ENCODE assay signal across 22 mouse cellular contexts in the genomic region with DNA sequence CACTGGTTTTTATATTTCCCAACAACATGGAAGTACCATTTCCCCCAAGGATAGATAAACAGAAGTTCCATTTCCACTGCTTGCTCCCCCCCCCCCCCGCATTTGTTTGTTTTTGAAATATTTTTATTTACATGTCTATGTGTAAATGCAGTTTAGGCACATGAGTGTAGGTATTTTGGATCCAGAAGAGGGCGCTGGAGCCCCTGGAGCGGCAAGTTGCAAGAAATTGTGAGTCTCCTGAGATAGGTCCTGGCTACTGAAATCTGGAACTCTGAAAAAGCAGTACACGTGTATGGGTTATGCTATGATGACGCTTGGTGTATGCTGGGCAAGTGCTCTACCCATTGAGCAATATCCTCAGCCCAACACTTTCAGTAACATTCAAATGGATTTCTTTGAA. TPM values are rescaled to one million over a fixed set of nuclear protein-coding genes. Genes with fewer than 3 reads are reported as not detected.
DNase-seq lines count a peak whose midpoint lies in the region; ATAC-seq and TF ChIP-seq lines count a peak whose summit lies in the region.
"Had no signal": no experiment of that assay in that cellular context is flagged by ENCODE, and none has a peak within 500 bp of the region (broad histone marks: within the 10 kb centered on the region; RNA-seq: fewer than 3 reads in every experiment).

No protein-coding gene starts in this region.

- no peak for ATAC-seq in lung, postnatal 0 days
- ATAC-seq in stomach, postnatal 0 days (ENCODE audit: low FRiP score, low TSS enrichment) = no peak
- ATAC-seq: forebrain, embryonic 15.5 days; hindbrain, embryonic 16.5 days had no signal

- H3K9ac ChIP-seq in lung, postnatal 0 days (replicated peaks; ENCODE audit: low read depth) = no peak overlapping the region
- H3K9ac ChIP-seq in MEL (ENCODE audit: control insufficient read depth, low read depth, low read length, poor library complexity, severe bottlenecking) = no peak overlapping the region
- no peak overlapping the region for H3K9ac ChIP-seq in stomach, postnatal 0 days (ENCODE audit: low read length)
- H3K9ac ChIP-seq: forebrain, embryonic 15.5 days; liver, embryonic 13.5 days; neural tube, embryonic 12.5 days had no signal

- H3K9me3 ChIP-seq in lung, postnatal 0 days (ENCODE audit: low read length) = no peaks in the 10 kb centered on the region
- no peaks in the 10 kb centered on the region for H3K9me3 ChIP-seq in MEL (replicated peaks; ENCODE audit: insufficient read depth, low read length)
- H3K9me3 ChIP-seq in stomach, postnatal 0 days (ENCODE audit: control insufficient read depth, low read length) = no peaks in the 10 kb centered on the region
- H3K9me3 ChIP-seq: G1E; liver, embryonic 13.5 days had no signal

- H3K27me3 ChIP-seq in kidney, adult 2 months (replicated peaks; ENCODE audit: control insufficient read depth, insufficient read depth, low read length) = no peaks in the 10 kb centered on the region
- no peaks in the 10 kb centered on the region for H3K27me3 ChIP-seq in lung, postnatal 0 days (replicated peaks; ENCODE audit: insufficient read depth, low read length)
- H3K27me3 ChIP-seq in MEL (ENCODE audit: control insufficient read depth in 1 of 2, insufficient read depth in 2 of 2, low read length in 2 of 2) = no peaks in the 10 kb centered on the region; a peak in 1 of 4 replicates
- no peaks in the 10 kb centered on the region for H3K27me3 ChIP-seq in stomach, postnatal 0 days (ENCODE audit: control insufficient read depth, insufficient read depth, low read length)
- H3K27me3 ChIP-seq: forebrain, embryonic 15.5 days; liver, embryonic 13.5 days; neural tube, embryonic 12.5 days had no signal

- TF ChIP-seq CTCF in kidney, adult 2 months (conservative IDR thresholded peaks at IDR 0.05; ENCODE audit: insufficient read depth, insufficient read length, low read depth, low read length) = peak; percentile 24; the same call in 1 of the 2 replicates
- peak; percentile 57 for TF ChIP-seq CTCF in lung, postnatal 0 days (IDR thresholded peaks at IDR 0.05)
- TF ChIP-seq CTCF in MEL (IDR thresholded peaks at IDR 0.05 in 2 of 3, conservative IDR thresholded peaks at IDR 0.05 in 1 of 3; ENCODE audit: control insufficient read depth in 1 of 3, insufficient read depth in 1 of 3, low read depth in 2 of 3, low read length in 3 of 3, poor library complexity in 1 of 3, severe bottlenecking in 1 of 3) = peak in 2 of 3 experiments; percentile 34 to 36; a peak in 4 of 6 replicates
- peak; percentile 52 for TF ChIP-seq CTCF in stomach, postnatal 0 days (IDR thresholded peaks at IDR 0.05; ENCODE audit: low read depth)

- no peak overlapping the region for H3K4me3 ChIP-seq in kidney, adult 2 months (ENCODE audit: insufficient read depth, low read depth, low read length)
- H3K4me3 ChIP-seq in lung, postnatal 0 days (ENCODE audit: low read depth, low read length) = no peak overlapping the region
- H3K4me3 ChIP-seq in MEL (ENCODE audit: control insufficient read depth in 1 of 2, insufficient read depth in 1 of 2, low read depth in 2 of 2, low read length in 2 of 2) = no peak overlapping the region
- no peak overlapping the region for H3K4me3 ChIP-seq in stomach, postnatal 0 days (ENCODE audit: low read depth, low read length)
- H3K4me3 ChIP-seq: forebrain, embryonic 15.5 days; liver, embryonic 13.5 days; megakaryocyte, embryonic 14.5 days; neural tube, embryonic 12.5 days had no signal

- no peak for DNase-seq in kidney, adult 2 months
- no peak for DNase-seq in kidney, adult 11 months
- DNase-seq in lung, postnatal 0 days (ENCODE audit: low spot score) = no peak
- DNase-seq in lung, postnatal 4 days = no peak
- no peak for DNase-seq in MEL (ENCODE audit: low read depth, low spot score)
- no peak for DNase-seq in stomach, postnatal 0 days (ENCODE audit: low spot score)
- no peak for DNase-seq in frontal cortex, postnatal 25 days (ENCODE audit: low spot score in 2 of 2)
- DNase-seq: adrenal gland, postnatal 25 days; cerebellum, adult 9-10 months; embryo, embryonic 11 days; gastrocnemius, postnatal 10 days; heart, postnatal 14 days; liver, embryonic 13.5 days had no signal

- WGBS in kidney, adult 2 months = 72% methylated on average over 5 of the region's 5 CpGs
- WGBS in lung, postnatal 0 days = 54% methylated on average over 5 of the region's 5 CpGs
- 56% methylated on average over 5 of the region's 5 CpGs for WGBS in stomach, postnatal 0 days

- H3K4me2 ChIP-seq in lung, postnatal 0 days (replicated peaks; ENCODE audit: low read depth, low read length) = no peak overlapping the region
- H3K4me2 ChIP-seq in stomach, postnatal 0 days (replicated peaks; ENCODE audit: low read depth) = no peak overlapping the region
- H3K4me2 ChIP-seq: forebrain, embryonic 15.5 days; liver, embryonic 13.5 days; neural tube, embryonic 12.5 days had no signal

- H3K27ac ChIP-seq in kidney, adult 2 months (ENCODE audit: insufficient read depth, low read depth, low read length) = no peak overlapping the region
- no peak overlapping the region for H3K27ac ChIP-seq in lung, postnatal 0 days (ENCODE audit: low read length)
- H3K27ac ChIP-seq in MEL (ENCODE audit: control insufficient read depth, low read depth, low read length) = no peak overlapping the region
- no peak overlapping the region for H3K27ac ChIP-seq in stomach, postnatal 0 days (replicated peaks)
- H3K27ac ChIP-seq: forebrain, embryonic 15.5 days; liver, embryonic 13.5 days; neural tube, embryonic 12.5 days had no signal

- TF ChIP-seq POLR2A in kidney, adult 2 months (IDR thresholded peaks at IDR 0.05; ENCODE audit: low read depth, low read length) = no peak
- no peak for TF ChIP-seq POLR2A in MEL (IDR thresholded peaks at IDR 0.05; ENCODE audit: control insufficient read depth in 1 of 2, insufficient read depth in 1 of 2, low read depth in 1 of 2, low read length in 2 of 2, poor library complexity in 1 of 2)

- no peaks in the 10 kb centered on the region for H3K79me2 ChIP-seq in MEL (ENCODE audit: control insufficient read depth, insufficient read depth, low read length, poor library complexity)

- H3K36me3 ChIP-seq in kidney, adult 2 months (ENCODE audit: control insufficient read depth, insufficient read depth, low read length) = no peaks in the 10 kb centered on the region
- H3K36me3 ChIP-seq in lung, postnatal 0 days (ENCODE audit: insufficient read depth, low read length) = no peaks in the 10 kb centered on the region
- H3K36me3 ChIP-seq in MEL (ENCODE audit: control insufficient read depth in 1 of 2, insufficient read depth in 2 of 2, low read length in 2 of 2) = no peaks in the 10 kb centered on the region
- no peaks in the 10 kb centered on the region for H3K36me3 ChIP-seq in stomach, postnatal 0 days (ENCODE audit: control insufficient read depth, insufficient read depth, low read length)
- H3K36me3 ChIP-seq: forebrain, embryonic 15.5 days; G1E; liver, embryonic 13.5 days had no signal

- peak; percentile 26 for TF ChIP-seq RAD21 in MEL (IDR thresholded peaks at IDR 0.05; ENCODE audit: low read depth, low read length)

- no peaks in the 10 kb centered on the region for H3K4me1 ChIP-seq in kidney, adult 2 months (ENCODE audit: control insufficient read depth, insufficient read depth, low read length)
- H3K4me1 ChIP-seq in lung, postnatal 0 days (ENCODE audit: insufficient read depth, low read depth, low read length) = no peaks in the 10 kb centered on the region
- no peaks in the 10 kb centered on the region for H3K4me1 ChIP-seq in MEL (ENCODE audit: control insufficient read depth in 1 of 2, insufficient read depth in 2 of 2, low read length in 2 of 2)
- H3K4me1 ChIP-seq in stomach, postnatal 0 days (replicated peaks; ENCODE audit: control insufficient read depth, insufficient read depth) = no peaks in the 10 kb centered on the region
- H3K4me1 ChIP-seq: liver, embryonic 13.5 days; megakaryocyte, embryonic 14.5 days had no signal

- no peak for TF ChIP-seq EP300 in lung, postnatal 0 days (IDR thresholded peaks at IDR 0.05)
- no peak for TF ChIP-seq EP300 in MEL (IDR thresholded peaks at IDR 0.05; ENCODE audit: low read depth in 1 of 2, low read length in 2 of 2)
- no peak for TF ChIP-seq EP300 in stomach, postnatal 0 days (optimal IDR thresholded peaks at IDR 0.05)

TF ChIP-seq in MEL, 35 proteins besides CTCF, POLR2A, EP300 and RAD21:
- TF ChIP-seq SMC3 (IDR thresholded peaks at IDR 0.05; ENCODE audit: low read depth, low read length) (peak; percentile 25; the same call in 1 of the 2 replicates), MAX (IDR thresholded peaks at IDR 0.05; ENCODE audit: low read length) (no peak), RCOR1 (IDR thresholded peaks at IDR 0.05; ENCODE audit: low read depth, low read length) (no peak), CHD1 (IDR thresholded peaks at IDR 0.05; ENCODE audit: low read depth, low read length) (no peak), ZKSCAN1 (IDR thresholded peaks at IDR 0.05; ENCODE audit: low read depth, low read length) (no peak), MYB (IDR thresholded peaks at IDR 0.05; ENCODE audit: low read depth, low read length) (no peak), TCF12 (IDR thresholded peaks at IDR 0.05; ENCODE audit: low read depth, low read length) (no peak), MXI1 (IDR thresholded peaks at IDR 0.05; ENCODE audit: low read depth, low read length) (no peak), MYC (IDR thresholded peaks at IDR 0.05; ENCODE audit: low read depth, low read length) (no peak)

RNA-seq across cellular contexts. Expression of gene Hip1, which starts 33.8 kb away (rescaled TPM):
- 14.1 and 16.6 TPM in 2 replicates for polyA plus RNA-seq in kidney, adult 2 months (2012; rRNA removed)
- 17.7 and 20.8 TPM in 2 replicates for polyA plus RNA-seq in lung, postnatal 0 days (2015; fragmentation: Nextera tagmentation; extraction: Ambion mirVana)
- 0.23 and 0.26 TPM in 2 replicates for total RNA-seq in MEL (2012; rRNA removed)
- polyA plus RNA-seq in MEL (2012; ENCODE audit: insufficient read depth in 1 of 2, insufficient read length in 2 of 2, low read depth in 1 of 2, low replicate concordance in 2 of 2, missing spikeins in 1 of 2) = under 1 TPM in 1 of 2 experiments, not detected in 1; 0.75 TPM
- polyA plus RNA-seq in stomach, postnatal 0 days (2015; fragmentation: Nextera tagmentation; extraction: Ambion mirVana) = 4.9 and 7.3 TPM in 2 replicates
- polyA plus RNA-seq: G1E had no signal

RNA-seq across cellular contexts. Expression of gene Ccl26, which starts 52.3 kb away (rescaled TPM):
- not detected in 2 replicates for polyA plus RNA-seq in kidney, adult 2 months (2012; rRNA removed)
- not detected in 2 replicates for polyA plus RNA-seq in lung, postnatal 0 days (2015; fragmentation: Nextera tagmentation; extraction: Ambion mirVana)
- not detected in 2 replicates for total RNA-seq in MEL (2012; rRNA removed)
- polyA plus RNA-seq in MEL (2012; ENCODE audit: insufficient read depth in 1 of 2, insufficient read length in 2 of 2, low read depth in 1 of 2, low replicate concordance in 2 of 2, missing spikeins in 1 of 2) = not detected
- polyA plus RNA-seq in stomach, postnatal 0 days (2015; fragmentation: Nextera tagmentation; extraction: Ambion mirVana) = not detected in 2 replicates
- total RNA-seq: adrenal gland, postnatal 25 days; G1E; gastrocnemius, postnatal 10 days; heart, adult 8-10 months; heart, postnatal 14 days; layer of hippocampus, postnatal 10 days; left cerebral cortex, postnatal 14 days had no signal
- polyA plus RNA-seq: forebrain, embryonic 15.5 days; G1E; hindbrain, embryonic 16.5 days; kidney, embryonic 16.5 days; liver, embryonic 13.5 days; neural tube, embryonic 12.5 days had no signal
